Mouse (Mus musculus) myocyte (in vitro differentiated cells): ENCODE data around the gene Mbtps1. TPM values are rescaled to one million over a fixed set of nuclear protein-coding genes. Genes with fewer than 3 reads are reported as not detected.

Source experiments
- H3K27me3 ChIP-seq: one replicate; pipeline ENCODE4 v1.6.1; 2011; ENCODE audit not compliant: control insufficient read depth, insufficient read depth, insufficient read length
- H3K36me3 ChIP-seq: one replicate; pipeline ENCODE4 v1.6.1; 2011; ENCODE audit not compliant: control insufficient read depth, insufficient read depth
- H3K4me2 ChIP-seq: one replicate; pipeline ENCODE4 v1.6.1; 2011; ENCODE audit warnings: low read depth, control low read depth
- H3K4me3 ChIP-seq: one replicate; pipeline ENCODE4 v1.5.1; 2011; ENCODE audit warnings: mild to moderate bottlenecking, control low read depth, moderate library complexity
- H3K79me2 ChIP-seq: one replicate; pipeline ENCODE4 v1.6.1; 2011; ENCODE audit not compliant: control insufficient read depth, insufficient read depth
- H3ac ChIP-seq: one replicate; pipeline ENCODE4 v1.6.1; 2011; ENCODE audit not compliant: control insufficient read depth, insufficient read length
- CEBPB ChIP-seq: IDR thresholded peaks from 2 replicates; pipeline ENCODE4 v1.6.1; 2011; ENCODE audit warnings: mild to moderate bottlenecking, moderate library complexity; ENCODE audit not compliant: poor library complexity, insufficient read depth, severe bottlenecking
- E2F4 ChIP-seq: IDR thresholded peaks from one replicate; pipeline ENCODE4 v1.6.1; 2011; ENCODE audit warnings: mild to moderate bottlenecking, control low read depth, moderate library complexity; ENCODE audit not compliant: insufficient read depth
- MAX ChIP-seq: IDR thresholded peaks from one replicate; pipeline ENCODE4 v1.6.1; 2011; ENCODE audit warnings: low read depth, mild to moderate bottlenecking, control low read depth
- MYOD1 ChIP-seq, 3 experiments: IDR thresholded peaks; one replicate each; pipeline ENCODE4 v1.6.1; 2011; ENCODE audit warnings: control low read depth in 2 of 3, low read depth in 2 of 3, mild to moderate bottlenecking in 2 of 3, moderate library complexity in 1 of 3; ENCODE audit not compliant: insufficient read length in 2 of 3, control insufficient read depth in 1 of 3
- MYOG ChIP-seq, 3 experiments: IDR thresholded peaks; one replicate each; pipeline ENCODE4 v1.6.1; 2011; ENCODE audit warnings: control low read depth in 2 of 3, low read depth in 2 of 3, mild to moderate bottlenecking in 2 of 3; ENCODE audit not compliant: insufficient read length in 2 of 3, control insufficient read depth in 1 of 3, insufficient read depth in 1 of 3
- POLR2A ChIP-seq: IDR thresholded peaks from one replicate; pipeline ENCODE4 v1.6.1; 2011; ENCODE audit warnings: low read depth, mild to moderate bottlenecking, control low read depth, moderate library complexity; ENCODE audit not compliant: insufficient read length
- POLR2AphosphoS2 ChIP-seq: IDR thresholded peaks from one replicate; pipeline ENCODE4 v1.6.1; 2011; ENCODE audit warnings: low read depth, control low read depth; ENCODE audit not compliant: insufficient read length
- REST ChIP-seq: IDR thresholded peaks from one replicate; pipeline ENCODE4 v1.6.1; 2011; ENCODE audit warnings: mild to moderate bottlenecking, control low read depth, moderate library complexity; ENCODE audit not compliant: insufficient read depth, insufficient read length
- SRF ChIP-seq: IDR thresholded peaks from one replicate; pipeline ENCODE4 v1.6.1; 2011; ENCODE audit warnings: low read depth; ENCODE audit not compliant: control insufficient read depth, insufficient read length
- TCF12 ChIP-seq: IDR thresholded peaks from one replicate; pipeline ENCODE4 v1.6.1; 2011; ENCODE audit warnings: mild to moderate bottlenecking, control low read depth; ENCODE audit not compliant: poor library complexity, insufficient read depth, severe bottlenecking
- TCF3 ChIP-seq: IDR thresholded peaks from one replicate; pipeline ENCODE4 v1.6.1; 2011; ENCODE audit warnings: low read depth, control low read depth; ENCODE audit not compliant: insufficient read length
- USF1 ChIP-seq: IDR thresholded peaks from one replicate; pipeline ENCODE4 v1.6.1; 2011; ENCODE audit warnings: low read depth, mild to moderate bottlenecking, control low read depth, moderate library complexity
- polyA plus RNA-seq: library from polyadenylated mRNA; unstranded; fragments of >200 nt; fragmentation: generic; extraction: Trizol; gene quantifications from one replicate; pipeline ENCODE4 v1.2.1, GENCODE M21; 2012; ENCODE audit warnings: missing spikeins

Mbtps1 gene
- polyA plus RNA-seq, 1 experiment: 70.8 TPM

DNA sequence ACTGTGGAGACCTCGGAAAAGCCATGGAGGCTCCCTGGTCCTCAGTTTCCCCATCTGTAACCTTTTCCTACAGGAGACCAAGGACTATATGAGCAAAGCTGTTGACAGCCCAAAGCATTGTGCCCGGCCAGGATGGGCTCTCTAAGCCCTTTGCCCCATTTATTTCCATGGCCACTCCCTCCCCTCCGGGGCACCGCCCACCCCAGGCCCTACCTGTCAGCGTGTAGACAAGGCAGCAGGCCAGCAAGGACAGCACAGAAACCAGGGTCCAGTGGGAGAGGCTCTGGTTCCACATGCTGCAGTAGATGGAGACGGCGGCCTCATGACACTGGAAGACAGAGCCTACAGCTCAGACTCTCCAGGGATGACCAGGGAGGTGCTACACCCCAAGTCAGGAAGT is 71.4 kb downstream of the Mbtps1 start:
- Histone ChIP-seq H3K36me3 (no peaks in the 10 kb centered on the region), H3K27me3 (peaks cover 32% of the 10 kb centered on the region)
- no peak for TF ChIP-seq SRF

GRCm38 (mm10) chr8:119484145-119484896 is 74.2 kb downstream of the Mbtps1 start:
- no peak overlapping the region for H3K4me3 ChIP-seq
- H3K4me2 ChIP-seq: no peak overlapping the region
- no peaks in the 10 kb centered on the region for H3K36me3 ChIP-seq
- no peak overlapping the region for H3ac ChIP-seq
- H3K79me2 ChIP-seq: no peaks in the 10 kb centered on the region
- TF ChIP-seq SRF: no peak
- no peak for TF ChIP-seq TCF12
- no peak for TF ChIP-seq POLR2AphosphoS2
- no peak for TF ChIP-seq TCF3
- no peak for TF ChIP-seq USF1
- no peak for TF ChIP-seq REST
- TF ChIP-seq POLR2A: no peak
- TF ChIP-seq MYOG (IDR thresholded peaks at IDR 0.05; ENCODE audit: control insufficient read depth in 1 of 3, insufficient read depth in 1 of 3, insufficient read length in 2 of 3, low read depth in 2 of 3): no peak
- TF ChIP-seq MYOD1 (IDR thresholded peaks at IDR 0.05; ENCODE audit: control insufficient read depth in 1 of 3, insufficient read length in 2 of 3, low read depth in 2 of 3): no peak
- TF ChIP-seq MAX: no peak
- no peak for TF ChIP-seq E2F4
- H3K27me3 ChIP-seq: peaks cover 42% of the 10 kb centered on the region

More for the DNA sequence above, 71.4 kb downstream of the Mbtps1 start:
- Histone ChIP-seq H3K79me2 (no peaks in the 10 kb centered on the region), H3ac (no peak overlapping the region), H3K4me3 (no peak overlapping the region), H3K4me2 (no peak overlapping the region)

- TF ChIP-seq REST (no peak), MAX (no peak), SRF (no peak), E2F4 (no peak), POLR2A (no peak), MYOG (IDR thresholded peaks at IDR 0.05; ENCODE audit: control insufficient read depth in 1 of 3, insufficient read depth in 1 of 3, insufficient read length in 2 of 3, low read depth in 2 of 3) (no peak), TCF3 (no peak), USF1 (no peak)
- H3K79me2 ChIP-seq: no peaks in the 10 kb centered on the region
- no peak overlapping the region for H3K4me3 ChIP-seq
- no peak overlapping the region for H3K4me2 ChIP-seq
- no peaks in the 10 kb centered on the region for H3K36me3 ChIP-seq
- peaks cover 62% of the 10 kb centered on the region for H3K27me3 ChIP-seq
- H3ac ChIP-seq: no peak overlapping the region
Observed at GRCm38 (mm10) chr8:119478684-119479083, 79.9 kb downstream of the Mbtps1 start.

GRCm38 (mm10) chr8:119468091-119468490 is 90.4 kb downstream of the Mbtps1 start:
- Histone ChIP-seq H3K4me2 (no peak overlapping the region), H3ac (no peak overlapping the region), H3K27me3 (peaks cover 99% of the 10 kb centered on the region), H3K79me2 (no peaks in the 10 kb centered on the region), H3K4me3 (no peak overlapping the region), H3K36me3 (no peaks in the 10 kb centered on the region)
- TF ChIP-seq MYOG (IDR thresholded peaks at IDR 0.05; ENCODE audit: control insufficient read depth in 1 of 3, insufficient read depth in 1 of 3, insufficient read length in 2 of 3, low read depth in 2 of 3): peak in 2 of 3 experiments; percentile 20 to 63
- TF ChIP-seq USF1: no peak
- TF ChIP-seq POLR2AphosphoS2: no peak
- TF ChIP-seq MYOD1 (IDR thresholded peaks at IDR 0.05; ENCODE audit: control insufficient read depth in 1 of 3, insufficient read length in 2 of 3, low read depth in 2 of 3): peak in 1 of 3 experiments; percentile 22

- Histone ChIP-seq H3ac (no peak overlapping the region), H3K4me2 (no peak overlapping the region), H3K27me3 (peaks cover 99% of the 10 kb centered on the region), H3K4me3 (no peak overlapping the region), H3K79me2 (no peaks in the 10 kb centered on the region), H3K36me3 (no peaks in the 10 kb centered on the region)
- peak in 2 of 3 experiments; percentile 34 to 66 for TF ChIP-seq MYOG (IDR thresholded peaks at IDR 0.05; ENCODE audit: control insufficient read depth in 1 of 3, insufficient read depth in 1 of 3, insufficient read length in 2 of 3, low read depth in 2 of 3)
- no peak for TF ChIP-seq USF1
Observed at GRCm38 (mm10) chr8:119466794-119467193, 91.7 kb downstream of the Mbtps1 start.

DNA sequence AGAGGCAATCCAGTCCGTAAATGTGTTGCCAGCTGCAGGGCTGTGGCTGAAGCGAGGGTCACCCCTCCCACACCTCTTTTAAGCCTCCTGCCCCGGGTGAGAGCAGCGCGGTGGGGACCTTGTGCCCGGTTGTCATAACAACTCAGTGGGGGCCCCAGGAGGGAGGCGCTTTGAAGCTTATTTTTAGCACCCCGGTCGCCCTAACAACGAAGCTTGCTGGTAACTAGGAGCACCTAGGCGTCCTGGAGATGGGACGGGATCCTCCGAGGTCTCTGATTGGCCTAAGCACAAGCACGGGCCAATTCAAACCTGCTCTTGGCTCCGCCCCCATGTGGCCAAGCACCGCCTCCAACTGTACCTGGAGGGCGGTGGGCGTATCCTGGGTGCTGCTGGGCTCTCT is 92.4 kb downstream of the Mbtps1 start:
- Histone ChIP-seq H3K79me2 (no peaks in the 10 kb centered on the region), H3K36me3 (no peaks in the 10 kb centered on the region), H3K4me2 (no peak overlapping the region), H3K4me3 (no peak overlapping the region), H3ac (no peak overlapping the region), H3K27me3 (peaks cover 99% of the 10 kb centered on the region)
- TF ChIP-seq POLR2A (no peak), POLR2AphosphoS2 (no peak), MYOD1 (IDR thresholded peaks at IDR 0.05; ENCODE audit: control insufficient read depth in 1 of 3, insufficient read length in 2 of 3, low read depth in 2 of 3) (no peak), CEBPB (no peak), TCF12 (no peak), REST (no peak), USF1 (no peak), MAX (no peak), E2F4 (no peak), SRF (no peak)
